Mouse (Mus musculus) olfactory bulb, adult 2 months (tissue): ENCODE measurements at regions not wholly inside any gene's neighbourhood (a gene's known extent, or its start where the extent isn't known, plus 50 kb on each side); places are given as distances from the start of the nearest gene placed in this dataset.

ENCODE experiments used
- H3K27ac ChIP-seq: fragments of 200-500 bp; 2 replicates; pipeline ENCODE4 v1.5.1; 2012; ENCODE audit warnings: low read depth, low read length; ENCODE audit not compliant: insufficient read depth
- H3K4me1 ChIP-seq: fragments of 200-500 bp; 2 replicates; pipeline ENCODE4 v1.6.1; 2012; ENCODE audit warnings: low read length; ENCODE audit not compliant: control insufficient read depth, insufficient read depth
- H3K4me3 ChIP-seq: fragments of 200-500 bp; 2 replicates; pipeline ENCODE4 v1.5.1; 2012; ENCODE audit warnings: mild to moderate bottlenecking, low read depth, low read length, moderate library complexity; ENCODE audit not compliant: insufficient read depth
- CTCF ChIP-seq: fragments of 200-500 bp; IDR thresholded peaks from 2 replicates; pipeline ENCODE4 v1.5.1; 2012; ENCODE audit warnings: low read depth, mild to moderate bottlenecking, low read length, moderate library complexity; ENCODE audit not compliant: insufficient read depth
- POLR2A ChIP-seq: fragments of 200-500 bp; IDR thresholded peaks from 2 replicates; pipeline ENCODE4 v1.6.1; 2012; ENCODE audit warnings: mild to moderate bottlenecking, low read depth, low read length, moderate library complexity; ENCODE audit not compliant: insufficient read depth
- WGBS: fragments of 180-500 bp; shearing (Covaris S2); methylation state at CpG from one replicate; pipeline ENCODE4 v1.1.7; 2018; 5-methylcytosine and 5-hydroxymethylcytosine counted together

DNA sequence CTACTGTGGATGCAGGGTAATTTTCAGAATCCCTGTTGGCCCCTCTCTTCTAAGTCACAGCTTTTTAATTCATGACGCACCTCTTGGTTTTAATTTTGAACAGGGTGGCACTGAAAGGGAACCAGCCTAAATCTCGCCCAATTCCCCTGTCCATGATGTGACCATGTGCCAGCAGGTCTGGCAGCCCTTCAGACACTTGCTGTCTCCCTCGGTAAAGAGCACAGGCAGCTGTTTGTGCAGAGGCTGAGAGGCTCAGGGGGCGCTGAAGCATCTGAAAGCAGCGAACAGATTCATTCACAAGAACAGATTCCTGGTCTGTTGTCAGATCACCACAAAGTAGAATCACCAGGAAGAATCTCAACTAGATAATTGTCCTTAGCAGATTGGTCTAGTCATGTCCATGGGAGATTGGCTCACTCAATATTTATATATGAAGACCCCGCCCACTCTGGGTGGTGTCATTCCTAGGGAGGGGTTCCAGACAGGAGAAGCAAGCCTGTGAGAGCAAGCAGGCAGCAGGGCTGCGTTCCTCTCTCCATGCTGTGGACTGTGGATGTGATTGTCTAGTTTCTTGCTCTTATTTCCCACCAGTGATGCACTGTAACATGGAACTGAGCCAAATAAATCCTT is 78.3 kb upstream of the 2410004P03Rik start:
- Histone ChIP-seq H3K4me1 (peaks cover 31% of the 10 kb centered on the region), H3K4me3 (no peak overlapping the region), H3K27ac (peak overlapping the region; percentile 58)
- WGBS = 25% methylated on average over 7 of the region's 7 CpGs
- no peak for TF ChIP-seq POLR2A
- TF ChIP-seq CTCF = no peak

DNA sequence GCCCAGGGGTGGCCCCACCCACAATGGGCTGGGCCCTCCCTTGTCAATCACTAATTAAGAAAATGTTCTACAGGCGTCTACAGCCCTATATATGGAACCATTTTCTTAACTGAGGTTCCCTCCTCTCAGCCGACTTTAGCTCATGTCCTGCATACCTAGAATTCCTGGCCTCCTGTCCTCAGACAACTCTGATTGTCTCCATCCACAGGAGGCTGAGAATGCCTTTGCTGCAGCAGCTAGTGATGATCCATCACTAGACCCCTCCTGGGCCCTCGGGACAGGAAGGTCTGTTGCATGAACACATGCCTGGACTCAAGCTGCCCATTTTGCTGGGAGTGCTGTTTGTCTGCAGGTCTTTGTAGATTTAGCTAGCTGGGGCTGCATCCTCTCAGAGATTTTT is 75.9 kb upstream of the 2410004P03Rik start:
- Histone ChIP-seq H3K4me1 (peaks cover 37% of the 10 kb centered on the region), H3K4me3 (no peak overlapping the region), H3K27ac (no peak overlapping the region)
- no peak for TF ChIP-seq CTCF
- no peak for TF ChIP-seq POLR2A
- WGBS = 75% methylated on average over 3 of the region's 3 CpGs

DNA sequence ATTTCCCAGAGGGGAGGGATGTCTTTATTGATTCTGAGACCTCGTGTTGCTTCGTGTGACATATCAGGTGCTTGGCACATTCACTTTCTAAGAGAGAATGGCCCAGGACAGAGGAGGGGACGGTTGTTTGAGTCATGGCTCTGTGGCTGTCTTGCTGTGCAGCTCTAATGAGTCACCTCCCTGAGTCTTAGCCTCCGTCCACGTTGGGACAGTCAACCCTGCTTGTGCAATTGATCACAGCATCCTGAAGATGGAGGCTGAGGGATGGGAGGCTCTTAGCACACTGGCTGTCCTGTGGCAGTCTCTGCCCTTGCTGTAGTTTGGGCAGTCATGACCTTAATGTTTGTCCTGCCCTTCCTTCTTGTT is 73.7 kb upstream of the 2410004P03Rik start:
- no peak for TF ChIP-seq CTCF
- TF ChIP-seq POLR2A = no peak
- 45% methylated on average over 5 of the region's 5 CpGs for WGBS
- Histone ChIP-seq H3K4me3 (no peak overlapping the region), H3K4me1 (peaks cover 36% of the 10 kb centered on the region), H3K27ac (peak overlapping the region; percentile 37)

DNA sequence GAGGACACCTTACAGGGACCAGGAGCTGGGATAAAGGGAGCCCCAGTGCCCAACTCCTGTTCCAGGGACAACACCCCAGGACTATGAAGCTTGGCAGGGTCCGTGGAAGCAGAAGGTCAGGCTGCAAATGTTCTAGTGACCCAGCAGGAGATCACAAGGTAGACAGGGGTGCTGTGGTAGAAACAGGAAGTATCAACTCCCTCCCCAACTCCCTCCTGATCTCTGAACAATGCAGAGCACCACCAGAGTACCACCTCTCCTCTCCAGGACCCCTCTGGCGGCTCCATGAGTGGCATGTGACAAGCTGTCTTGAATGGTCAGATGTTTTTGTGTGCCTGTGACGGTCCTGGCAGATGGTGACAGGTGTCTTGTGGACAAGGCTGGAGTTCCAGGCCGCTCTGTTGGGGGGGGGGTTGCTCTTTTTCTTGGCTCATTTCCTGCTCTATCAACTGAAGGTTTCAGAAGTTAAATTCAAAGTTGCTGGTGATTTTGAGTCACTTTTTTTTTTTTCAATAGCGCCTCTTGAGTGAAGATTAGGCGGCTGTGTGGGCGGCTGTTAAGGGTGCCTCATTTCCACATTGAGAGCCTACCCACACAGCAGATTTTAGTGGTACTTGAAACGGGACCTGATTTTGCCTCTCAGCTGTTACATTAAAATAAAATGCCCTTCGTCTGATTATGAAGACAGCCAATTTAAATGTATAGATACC is 73.1 kb upstream of the 2410004P03Rik start:
- Histone ChIP-seq H3K4me3 (no peak overlapping the region), H3K27ac (0 out of 2 replicates have a peak overlapping the region, but pooled peaks have one; percentile 37), H3K4me1 (peaks cover 31% of the 10 kb centered on the region)
- TF ChIP-seq CTCF = no peak
- TF ChIP-seq POLR2A = no peak
- WGBS = 57% methylated on average over 9 of the region's 9 CpGs

DNA sequence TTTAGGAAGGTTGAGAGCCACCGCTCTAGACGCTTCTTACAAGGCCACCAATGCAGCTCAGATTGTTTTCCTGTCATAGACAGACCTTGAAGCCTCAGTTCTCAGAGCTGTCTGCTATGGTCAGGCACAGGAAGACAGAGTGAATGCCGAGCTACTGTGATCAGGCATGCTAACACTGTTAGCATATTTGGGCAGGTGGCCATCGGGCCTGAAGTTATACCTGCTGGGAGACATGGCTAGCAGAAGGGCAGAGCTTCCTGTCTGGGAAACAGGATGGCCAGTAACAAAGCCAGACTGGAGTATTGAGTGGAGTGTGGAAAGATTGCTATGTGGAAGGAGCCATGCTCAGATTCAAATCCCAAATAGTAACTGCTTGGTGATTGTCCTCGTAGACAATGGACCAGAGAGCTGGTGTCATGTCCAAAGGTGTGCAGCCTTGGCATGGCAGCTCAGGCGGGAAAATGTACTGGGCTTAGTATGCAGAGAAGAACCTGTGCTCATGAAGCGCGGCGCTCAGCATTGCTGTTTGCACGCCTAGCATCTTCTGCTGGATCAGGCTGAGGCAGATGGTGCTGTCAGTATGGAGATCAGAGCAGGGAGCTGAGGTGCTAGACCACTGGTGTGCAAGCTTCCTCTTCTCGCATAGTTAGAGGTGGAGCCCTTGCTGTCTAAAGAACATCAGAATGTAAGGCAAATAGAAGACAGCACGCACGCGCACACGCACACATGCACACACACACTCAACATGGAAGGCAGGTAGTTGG is 60.3 kb upstream of the 2410004P03Rik start:
- no peak for TF ChIP-seq CTCF
- TF ChIP-seq POLR2A = no peak
- WGBS = 93% methylated on average over 15 of the region's 15 CpGs
- Histone ChIP-seq H3K27ac (no peak overlapping the region), H3K4me3 (no peak overlapping the region), H3K4me1 (peaks cover 11% of the 10 kb centered on the region)

DNA sequence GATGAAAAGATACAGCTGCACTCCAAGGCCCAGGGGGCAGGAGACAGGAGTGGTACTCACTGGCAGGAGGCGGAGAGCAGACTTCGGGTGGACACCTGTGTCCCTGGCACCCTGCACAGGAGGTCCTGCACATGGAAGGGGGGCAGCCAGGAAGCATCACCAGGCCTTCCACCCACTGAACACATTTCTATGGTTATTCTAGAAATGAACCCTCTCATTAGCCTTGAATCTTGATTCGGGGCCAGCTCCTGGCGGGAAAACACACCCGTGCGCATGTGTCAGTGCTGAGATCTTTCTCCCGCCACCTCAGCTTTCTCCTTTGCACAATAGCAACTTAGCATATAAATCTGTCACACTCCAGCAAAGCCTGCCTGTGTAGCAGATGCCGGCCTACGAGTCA is 58.3 kb upstream of the 2410004P03Rik start:
- TF ChIP-seq CTCF (no peak), POLR2A (no peak)
- WGBS = 18% methylated on average over 9 of the region's 9 CpGs
- H3K4me1 ChIP-seq = peaks cover 11% of the 10 kb centered on the region
- H3K4me3 ChIP-seq = no peak overlapping the region
- H3K27ac ChIP-seq = 0 out of 2 replicates have a peak overlapping the region, but pooled peaks have one; percentile 48

DNA sequence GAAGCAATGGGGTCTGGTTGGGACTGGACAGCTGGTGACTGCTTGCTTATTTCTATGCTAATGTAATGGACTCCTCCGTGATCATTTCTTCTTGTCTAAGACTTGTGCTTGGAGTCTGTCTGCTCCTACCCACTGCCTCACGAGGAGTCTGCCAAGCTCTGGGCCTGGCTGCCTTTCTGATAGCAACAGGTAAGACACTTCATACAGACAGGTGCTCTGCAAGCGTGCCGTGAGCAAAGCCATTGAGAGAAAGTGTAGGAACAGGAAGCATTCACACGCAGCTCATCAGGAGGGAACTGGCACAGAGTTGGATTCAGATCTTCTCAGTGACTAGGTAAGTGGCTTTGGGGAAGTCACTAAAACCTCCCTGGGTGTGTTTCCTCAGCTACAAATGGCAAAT is 57.6 kb upstream of the 2410004P03Rik start:
- 72% methylated on average over 5 of the region's 5 CpGs for WGBS
- Histone ChIP-seq H3K27ac (no peak overlapping the region), H3K4me1 (peaks cover 11% of the 10 kb centered on the region), H3K4me3 (no peak overlapping the region)
- TF ChIP-seq CTCF (no peak), POLR2A (no peak)

DNA sequence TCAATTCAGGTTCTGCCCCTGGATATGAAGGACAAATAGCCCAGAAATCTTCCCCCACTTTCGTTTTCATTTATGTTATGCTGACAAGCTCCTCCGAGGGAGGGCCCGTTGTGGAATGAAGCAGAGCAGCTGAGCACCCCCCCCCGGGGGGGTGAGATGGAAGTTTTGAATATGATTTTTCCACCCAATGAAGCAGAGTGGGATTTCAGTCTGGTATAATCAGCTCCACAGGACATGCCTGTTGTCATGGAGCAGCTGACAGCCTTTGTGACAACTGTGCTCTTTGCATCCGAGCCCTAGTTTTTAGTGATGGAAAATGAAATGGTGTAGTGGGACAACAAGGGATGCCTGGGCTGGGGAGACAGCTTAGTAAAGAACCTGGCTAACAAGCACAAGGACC is 52.4 kb upstream of the 2410004P03Rik start:
- no peak for TF ChIP-seq POLR2A
- no peak for TF ChIP-seq CTCF
- Histone ChIP-seq H3K4me3 (no peak overlapping the region), H3K4me1 (peaks cover 19% of the 10 kb centered on the region), H3K27ac (no peak overlapping the region)
- 44% methylated on average over 5 of the region's 5 CpGs for WGBS
